Mouse (Mus musculus) hindbrain, embryonic 15.5 days (tissue): ENCODE data around the gene Sele. TPM values are rescaled to one million over a fixed set of nuclear protein-coding genes. Genes with fewer than 3 reads are reported as not detected.

Experiments
- ATAC-seq: fragments of 200-750 bp; cut with Nextera tagmentation; 2 replicates; pipeline ENCODE4 v1.8.0; 2017; ENCODE audit warnings: low read depth, moderate number of reproducible peaks, moderate TSS enrichment; ENCODE audit not compliant: low FRiP score
- H3K27ac ChIP-seq: fragments of 300-500 bp; sonication (generic); replicated peaks from 2 replicates; pipeline ENCODE4 v1.5.1; 2015; ENCODE audit warnings: mild to moderate bottlenecking, inconsistent platforms
- H3K27me3 ChIP-seq: fragments of 300-500 bp; sonication (generic); 2 replicates; pipeline ENCODE4 v1.6.1; 2015; ENCODE audit warnings: control low read depth, inconsistent platforms
- H3K36me3 ChIP-seq: fragments of 300-500 bp; sonication (generic); 2 replicates; pipeline ENCODE4 v1.6.1; 2015; ENCODE audit warnings: control low read depth, inconsistent platforms
- H3K4me1 ChIP-seq: fragments of 300-500 bp; sonication (generic); replicated peaks from 2 replicates; pipeline ENCODE4 v1.6.1; 2015; ENCODE audit warnings: control low read depth, inconsistent platforms
- H3K4me2 ChIP-seq: fragments of 300-500 bp; sonication (generic); 2 replicates; pipeline ENCODE4 v1.6.1; 2015; ENCODE audit warnings: moderate library complexity, mild to moderate bottlenecking, inconsistent platforms
- H3K4me3 ChIP-seq: fragments of 300-500 bp; sonication (generic); 2 replicates; pipeline ENCODE4 v1.5.1; 2015; ENCODE audit warnings: mild to moderate bottlenecking, inconsistent platforms
- H3K9ac ChIP-seq: fragments of 300-500 bp; sonication (generic); 2 replicates; pipeline ENCODE4 v1.6.1; 2015; ENCODE audit warnings: inconsistent platforms
- H3K9me3 ChIP-seq: fragments of 300-500 bp; sonication (generic); 2 replicates; pipeline ENCODE4 v1.6.1; 2016; ENCODE audit warnings: control low read depth, inconsistent platforms
- WGBS: fragments of 180-500 bp; shearing (Covaris S2); methylation state at CpG from one replicate; pipeline ENCODE4 v1.1.7; 2015; 5-methylcytosine and 5-hydroxymethylcytosine counted together
- polyA plus RNA-seq: library from polyadenylated mRNA; unstranded; fragments of >200 nt; fragmentation: Nextera tagmentation; extraction: Ambion mirVana; gene quantifications from 2 replicates; pipeline ENCODE4 v1.2.1, GENCODE M21; 2015

Gene Sele
- polyA plus RNA-seq, 1 experiment from 2014 or later, result not detected

- Histone ChIP-seq H3K9me3 (no peaks in the 10 kb centered on the region), H3K9ac (no peak overlapping the region), H3K4me3 (no peak overlapping the region), H3K4me1 (no peaks in the 10 kb centered on the region), H3K36me3 (no peaks in the 10 kb centered on the region), H3K4me2 (no peak overlapping the region), H3K27me3 (no peaks in the 10 kb centered on the region), H3K27ac (no peak overlapping the region)
- ATAC-seq, result no peak
- 68% methylated on average over 3 of the region's 3 CpGs for WGBS
Measured at GRCm38 (mm10) chr1:164043549-164043948, 4.5 kb upstream of the Sele start.

- Histone ChIP-seq H3K36me3 (no peaks in the 10 kb centered on the region), H3K4me1 (no peaks in the 10 kb centered on the region), H3K9ac (no peak overlapping the region), H3K4me2 (no peak overlapping the region), H3K9me3 (no peaks in the 10 kb centered on the region), H3K27me3 (no peaks in the 10 kb centered on the region), H3K27ac (no peak overlapping the region), H3K4me3 (no peak overlapping the region)
- ATAC-seq, result no peak
- WGBS, result 94% methylated on average over 9 of the region's 9 CpGs
Measured at GRCm38 (mm10) chr1:164053561-164053960, 5.5 kb downstream of the Sele start.

GRCm38 (mm10) chr1:164054800-164055199 is 6.8 kb downstream of the Sele start:
- H3K9ac ChIP-seq, result no peak overlapping the region
- no peak for ATAC-seq
- H3K27me3 ChIP-seq, result no peaks in the 10 kb centered on the region
- no peaks in the 10 kb centered on the region for H3K4me1 ChIP-seq
- H3K9me3 ChIP-seq, result no peaks in the 10 kb centered on the region
- H3K36me3 ChIP-seq, result no peaks in the 10 kb centered on the region
- no peak overlapping the region for H3K4me3 ChIP-seq
- no peak overlapping the region for H3K27ac ChIP-seq
- WGBS, result 61% methylated on average over 2 of the region's 2 CpGs
- no peak overlapping the region for H3K4me2 ChIP-seq

- 96% methylated on average over 4 of the region's 4 CpGs for WGBS
- Histone ChIP-seq H3K27me3 (no peaks in the 10 kb centered on the region), H3K27ac (no peak overlapping the region), H3K36me3 (no peaks in the 10 kb centered on the region), H3K4me2 (no peak overlapping the region), H3K9me3 (no peaks in the 10 kb centered on the region), H3K9ac (no peak overlapping the region), H3K4me3 (no peak overlapping the region), H3K4me1 (no peaks in the 10 kb centered on the region)
- ATAC-seq, result no peak
Measured at GRCm38 (mm10) chr1:164060071-164060470, 12.0 kb downstream of the Sele start.

GRCm38 (mm10) chr1:164061278-164061677 is 13.2 kb downstream of the Sele start:
- Histone ChIP-seq H3K27me3 (no peaks in the 10 kb centered on the region), H3K9me3 (no peaks in the 10 kb centered on the region), H3K4me1 (no peaks in the 10 kb centered on the region), H3K4me3 (no peak overlapping the region), H3K27ac (no peak overlapping the region), H3K9ac (no peak overlapping the region), H3K36me3 (no peaks in the 10 kb centered on the region), H3K4me2 (no peak overlapping the region)
- WGBS, result 49% methylated on average over 4 of the region's 4 CpGs
- ATAC-seq, result no peak

- 85% methylated on average over 4 of the region's 4 CpGs for WGBS
- no peak within 1 kb of the TSS for H3K9ac ChIP-seq
- no peak for ATAC-seq
Measured at GRCm38 (mm10) chr1:164061925-164062324, 13.9 kb downstream of the Sele start, which contains the start of gene Sell. TSS of gene Sell (plus strand) at chr1:164061982.

GRCm38 (mm10) chr1:164062856-164063255 is 14.8 kb downstream of the Sele start:
- Histone ChIP-seq H3K4me3 (no peak overlapping the region), H3K27ac (no peak overlapping the region), H3K27me3 (no peaks in the 10 kb centered on the region), H3K4me1 (no peaks in the 10 kb centered on the region), H3K4me2 (no peak overlapping the region), H3K9ac (no peak overlapping the region), H3K36me3 (no peaks in the 10 kb centered on the region), H3K9me3 (no peaks in the 10 kb centered on the region)
- ATAC-seq, result no peak
- WGBS, result 52% methylated on average over 2 of the region's 2 CpGs

More at GRCm38 (mm10) chr1:164061925-164062324, 13.9 kb downstream of the Sele start, which contains the start of gene Sell:
- Histone ChIP-seq H3K4me2 (no peak within 1 kb of the TSS), H3K9me3 (no peaks in the 10 kb centered on the region), H3K36me3 (no peaks in the 10 kb centered on the region), H3K27me3 (no peaks in the 10 kb centered on the region), H3K4me1 (no peaks in the 10 kb centered on the region), H3K4me3 (no peak within 1 kb of the TSS), H3K27ac (no peak within 1 kb of the TSS)

GRCm38 (mm10) chr1:164063745-164064144 is 15.7 kb downstream of the Sele start:
- Histone ChIP-seq H3K9me3 (no peaks in the 10 kb centered on the region), H3K27ac (no peak overlapping the region), H3K9ac (no peak overlapping the region), H3K27me3 (no peaks in the 10 kb centered on the region), H3K36me3 (no peaks in the 10 kb centered on the region), H3K4me2 (no peak overlapping the region), H3K4me1 (no peaks in the 10 kb centered on the region), H3K4me3 (no peak overlapping the region)
- WGBS, result 66% methylated on average over 3 of the region's 3 CpGs
- no peak for ATAC-seq

GRCm38 (mm10) chr1:164069261-164069660 is 21.2 kb downstream of the Sele start:
- Histone ChIP-seq H3K9me3 (no peaks in the 10 kb centered on the region), H3K4me3 (no peak overlapping the region), H3K9ac (no peak overlapping the region), H3K4me2 (no peak overlapping the region), H3K36me3 (no peaks in the 10 kb centered on the region), H3K27me3 (no peaks in the 10 kb centered on the region), H3K27ac (no peak overlapping the region), H3K4me1 (no peaks in the 10 kb centered on the region)
- no peak for ATAC-seq

GRCm38 (mm10) chr1:164070461-164070860 is 22.4 kb downstream of the Sele start:
- Histone ChIP-seq H3K9ac (no peak overlapping the region), H3K27me3 (no peaks in the 10 kb centered on the region), H3K4me2 (no peak overlapping the region), H3K27ac (no peak overlapping the region), H3K4me3 (no peak overlapping the region), H3K4me1 (no peaks in the 10 kb centered on the region), H3K36me3 (no peaks in the 10 kb centered on the region), H3K9me3 (no peaks in the 10 kb centered on the region)
- WGBS, result 92% methylated on average over 4 of the region's 4 CpGs
- no peak for ATAC-seq

GRCm38 (mm10) chr1:164071111-164071510 is 23.1 kb downstream of the Sele start:
- Histone ChIP-seq H3K27me3 (no peaks in the 10 kb centered on the region), H3K4me3 (no peak overlapping the region), H3K9me3 (no peaks in the 10 kb centered on the region), H3K9ac (no peak overlapping the region), H3K36me3 (no peaks in the 10 kb centered on the region), H3K4me2 (no peak overlapping the region), H3K27ac (no peak overlapping the region), H3K4me1 (no peaks in the 10 kb centered on the region)
- WGBS, result 92% methylated on average over 7 of the region's 7 CpGs
- ATAC-seq, result no peak

GRCm38 (mm10) chr1:164072001-164072400 is 24.0 kb downstream of the Sele start:
- H3K9ac ChIP-seq, result no peak overlapping the region
- WGBS, result 91% methylated on average over 4 of the region's 4 CpGs
- H3K4me2 ChIP-seq, result no peak overlapping the region
- H3K27me3 ChIP-seq, result no peaks in the 10 kb centered on the region
- no peak overlapping the region for H3K27ac ChIP-seq
- ATAC-seq, result no peak
- H3K4me1 ChIP-seq, result no peaks in the 10 kb centered on the region
- H3K36me3 ChIP-seq, result no peaks in the 10 kb centered on the region
- no peaks in the 10 kb centered on the region for H3K9me3 ChIP-seq
- H3K4me3 ChIP-seq, result no peak overlapping the region

- Histone ChIP-seq H3K27me3 (no peaks in the 10 kb centered on the region), H3K27ac (no peak overlapping the region), H3K36me3 (no peaks in the 10 kb centered on the region), H3K9ac (no peak overlapping the region), H3K4me3 (no peak overlapping the region), H3K9me3 (no peaks in the 10 kb centered on the region), H3K4me1 (no peaks in the 10 kb centered on the region), H3K4me2 (no peak overlapping the region)
- WGBS, result 92% methylated on average over 9 of the region's 9 CpGs
- no peak for ATAC-seq
Measured at GRCm38 (mm10) chr1:164073091-164073490, 25.1 kb downstream of the Sele start.
